Mouse (Mus musculus): ENCODE data around the gene Bsdc1. TPM values are rescaled to one million over a fixed set of nuclear protein-coding genes. Genes with fewer than 3 reads are reported as not detected.
A peak's percentile ranks its signal among the peaks of the same experiment; 100 is the strongest.
"Not testable (repeated sequence)": the region's sequence is repeated elsewhere in the genome, so short reads cannot be mapped to it uniquely, and the experiment has no call there.

Bsdc1 gene
- polyA plus RNA-seq, 1 experiment from 2014 or later = 35.4 TPM

DNA sequence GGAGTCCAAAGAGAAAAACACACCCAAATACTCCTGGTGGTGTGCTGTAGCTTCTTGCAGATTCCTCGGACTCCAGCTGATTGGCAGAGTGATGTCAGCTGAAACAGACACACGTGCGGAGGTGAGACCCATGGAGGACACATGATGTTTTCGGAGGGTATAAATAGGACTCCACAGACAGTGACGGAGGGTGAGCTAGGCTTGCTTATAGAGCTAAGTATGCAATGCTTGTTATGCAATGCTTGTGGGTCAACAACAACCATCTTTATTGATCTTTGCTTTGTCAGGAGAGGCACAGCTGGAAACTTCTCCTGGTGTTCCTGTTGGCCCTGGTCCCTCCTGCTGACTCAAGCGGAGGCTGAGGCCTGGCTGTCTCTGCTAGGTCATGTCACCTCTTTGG, 12.7 kb upstream of the Bsdc1 start:
- H3K36me3 ChIP-seq (ENCODE audit: control insufficient read depth, insufficient read depth, low read length) = no peaks in the 10 kb centered on the region
- H3K4me2 ChIP-seq (ENCODE audit: low read length) = no peak overlapping the region
- no peaks in the 10 kb centered on the region for H3K4me1 ChIP-seq (ENCODE audit: control insufficient read depth, insufficient read depth, low read length)
- no peak for DNase-seq (ENCODE audit: low spot score)
- H3K4me3 ChIP-seq (ENCODE audit: low read depth, low read length) = no peak overlapping the region
- H3K27ac ChIP-seq (ENCODE audit: low read depth, low read length) = no peak overlapping the region
- ATAC-seq = no peak
- no peaks in the 10 kb centered on the region for H3K9me3 ChIP-seq (replicated peaks; ENCODE audit: control insufficient read depth, low read length)
- 87% methylated on average over 6 of the region's 6 CpGs for WGBS
- H3K27me3 ChIP-seq (replicated peaks; ENCODE audit: control insufficient read depth, insufficient read depth, low read length) = no peaks in the 10 kb centered on the region
- no peak overlapping the region for H3K9ac ChIP-seq (ENCODE audit: low read length)

DNA sequence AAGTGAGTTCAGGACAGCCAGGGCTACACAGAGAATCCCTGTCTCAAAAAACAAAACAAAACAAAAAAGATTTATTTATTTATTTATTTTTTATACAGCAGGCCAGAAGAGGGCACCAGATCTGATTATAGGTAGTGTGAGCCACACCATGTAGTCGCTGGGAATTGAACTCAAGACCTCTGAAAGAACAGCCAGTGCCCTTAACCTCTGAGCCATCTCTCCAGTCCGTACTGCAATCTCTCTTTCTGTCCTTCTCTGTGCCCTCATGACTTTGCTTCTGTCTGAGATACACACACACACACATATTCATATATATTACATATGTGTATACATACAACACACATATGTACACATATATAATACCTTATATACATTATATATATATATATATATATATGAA, 10.5 kb upstream of the Bsdc1 start:
- DNase-seq (ENCODE audit: low spot score) (no peak), ATAC-seq (no peak)
- no peak overlapping the region for H3K4me2 ChIP-seq (ENCODE audit: low read length)
- H3K27me3 ChIP-seq (replicated peaks; ENCODE audit: control insufficient read depth, insufficient read depth, low read length) = no peaks in the 10 kb centered on the region
- no peaks in the 10 kb centered on the region for H3K4me1 ChIP-seq (ENCODE audit: control insufficient read depth, insufficient read depth, low read length)
- 76% methylated on average over 2 of the region's 2 CpGs for WGBS
- no peak overlapping the region for H3K4me3 ChIP-seq (ENCODE audit: low read depth, low read length)
- no peak overlapping the region for H3K27ac ChIP-seq (ENCODE audit: low read depth, low read length)
- H3K9me3 ChIP-seq (replicated peaks; ENCODE audit: control insufficient read depth, low read length) = no peaks in the 10 kb centered on the region
- no peaks in the 10 kb centered on the region for H3K36me3 ChIP-seq (ENCODE audit: control insufficient read depth, insufficient read depth, low read length)
- H3K9ac ChIP-seq (ENCODE audit: low read length) = no peak overlapping the region

DNA sequence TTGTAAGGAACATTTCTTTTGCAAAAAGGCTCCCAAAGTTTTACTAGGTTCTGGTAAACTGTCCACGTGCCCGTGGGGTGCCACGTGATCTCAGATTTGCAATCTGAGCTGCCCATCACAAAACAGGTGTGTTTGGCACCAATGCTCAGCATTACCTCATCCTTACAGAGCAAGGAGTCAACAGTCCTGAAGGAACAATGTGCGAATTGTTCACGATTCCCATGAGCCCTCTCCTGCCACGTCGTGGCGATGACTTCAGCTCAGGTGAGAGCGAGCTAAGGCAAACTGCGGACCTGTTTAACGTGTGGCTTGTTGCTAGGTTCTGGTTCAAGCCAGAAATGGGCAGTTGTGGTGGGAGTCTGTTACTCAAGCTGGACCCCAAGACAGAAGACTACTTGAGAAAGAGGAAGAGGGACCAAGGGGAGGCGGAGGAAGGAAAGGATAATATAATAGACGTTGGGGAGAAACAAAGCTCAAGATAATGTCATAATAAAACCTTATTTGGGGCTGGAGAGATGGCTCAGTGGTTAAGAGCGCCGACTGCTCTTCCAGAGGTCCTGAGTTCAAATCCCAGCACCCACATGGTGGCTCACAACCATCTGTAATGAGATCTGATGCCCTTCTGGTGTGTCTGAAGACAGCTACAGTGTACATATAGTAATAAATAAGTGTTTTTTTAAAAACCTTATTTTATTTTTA, 9.8 kb upstream of the Bsdc1 start:
- no peak overlapping the region for H3K9ac ChIP-seq (ENCODE audit: low read length)
- DNase-seq (ENCODE audit: low spot score) (no peak), ATAC-seq (no peak)
- WGBS = 83% methylated on average over 15 of the region's 15 CpGs
- H3K4me1 ChIP-seq (ENCODE audit: control insufficient read depth, insufficient read depth, low read length) = no peaks in the 10 kb centered on the region
- H3K4me2 ChIP-seq (ENCODE audit: low read length) = no peak overlapping the region
- no peak overlapping the region for H3K4me3 ChIP-seq (ENCODE audit: low read depth, low read length)
- H3K9me3 ChIP-seq (replicated peaks; ENCODE audit: control insufficient read depth, low read length) = no peaks in the 10 kb centered on the region
- H3K36me3 ChIP-seq (ENCODE audit: control insufficient read depth, insufficient read depth, low read length) = no peaks in the 10 kb centered on the region
- no peaks in the 10 kb centered on the region for H3K27me3 ChIP-seq (replicated peaks; ENCODE audit: control insufficient read depth, insufficient read depth, low read length)
- no peak overlapping the region for H3K27ac ChIP-seq (ENCODE audit: low read depth, low read length)

DNA sequence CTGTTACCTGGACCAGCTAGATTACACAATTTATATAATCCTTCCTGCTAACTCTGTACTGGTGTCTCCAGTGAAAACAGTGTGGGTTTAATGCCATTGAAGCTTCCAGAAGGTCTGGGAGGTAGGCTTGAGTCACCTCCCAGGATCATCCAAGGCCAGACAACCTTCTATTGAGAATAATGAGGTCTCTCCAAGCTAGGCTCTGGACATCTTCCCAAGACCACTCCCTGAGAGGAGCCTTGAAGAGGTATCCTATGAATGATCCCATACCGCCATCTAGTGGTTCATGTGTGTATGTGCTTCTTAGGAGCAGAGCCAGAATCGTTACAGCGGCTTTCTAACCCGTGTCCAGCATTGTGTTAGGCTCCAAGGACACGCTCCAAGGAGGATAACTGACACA, 6.1 kb upstream of the Bsdc1 start:
- H3K36me3 ChIP-seq (ENCODE audit: control insufficient read depth, insufficient read depth, low read length) = no peaks in the 10 kb centered on the region
- no peaks in the 10 kb centered on the region for H3K4me1 ChIP-seq (ENCODE audit: control insufficient read depth, insufficient read depth, low read length)
- no peak overlapping the region for H3K27ac ChIP-seq (ENCODE audit: low read depth, low read length)
- H3K4me3 ChIP-seq (ENCODE audit: low read depth, low read length) = no peak overlapping the region
- no peak overlapping the region for H3K9ac ChIP-seq (ENCODE audit: low read length)
- H3K4me2 ChIP-seq (ENCODE audit: low read length) = no peak overlapping the region
- H3K27me3 ChIP-seq (replicated peaks; ENCODE audit: control insufficient read depth, insufficient read depth, low read length) = no peaks in the 10 kb centered on the region
- DNase-seq (ENCODE audit: low spot score) (peak; percentile 95), ATAC-seq (peak; percentile 74)
- 1% methylated on average over 5 of the region's 5 CpGs for WGBS
- H3K9me3 ChIP-seq (replicated peaks; ENCODE audit: control insufficient read depth, low read length) = no peaks in the 10 kb centered on the region

DNA sequence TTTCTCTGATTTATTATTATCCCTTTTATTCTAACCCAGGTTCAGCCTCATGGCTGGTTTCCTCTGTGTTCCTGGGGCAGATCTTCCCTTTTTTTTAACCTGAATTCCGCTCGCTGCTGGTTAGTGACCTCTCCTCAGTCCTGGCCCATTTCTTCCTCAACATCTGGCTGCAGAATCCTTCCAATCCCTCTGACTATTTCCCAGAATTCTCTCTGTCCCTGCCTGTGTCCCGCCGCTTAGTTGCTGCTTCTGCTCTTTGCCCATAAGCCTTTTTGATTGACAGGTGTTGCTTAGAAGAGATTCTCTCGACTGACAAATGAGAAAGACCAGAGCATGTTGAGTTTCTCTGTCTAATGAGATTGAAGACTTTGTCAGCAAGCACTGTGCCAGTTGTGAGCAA, 5.3 kb upstream of the Bsdc1 start:
- no peak for DNase-seq (ENCODE audit: low spot score)

DNA sequence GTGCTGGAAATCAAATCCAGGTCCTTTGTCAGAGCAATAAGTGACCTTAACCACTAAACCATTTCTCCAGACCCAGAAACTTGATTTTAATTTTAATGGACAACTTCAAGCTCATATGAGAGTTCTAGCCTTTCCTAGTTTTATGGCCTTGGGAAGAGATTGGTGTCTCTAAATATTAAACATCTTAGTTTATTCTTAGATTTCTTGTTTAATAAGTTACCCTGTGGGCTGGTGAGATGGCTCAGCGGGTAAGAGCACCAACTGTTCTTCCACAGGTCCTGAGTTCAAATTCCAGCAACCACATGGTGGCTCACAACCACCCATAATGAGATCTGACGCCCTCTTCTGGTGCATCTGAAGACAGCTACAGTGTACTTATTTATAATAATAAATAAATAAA, 4.1 kb upstream of the Bsdc1 start:
- H3K27ac ChIP-seq (ENCODE audit: low read depth, low read length); ATAC-seq; H3K4me2 ChIP-seq (ENCODE audit: low read length); H3K36me3 ChIP-seq (ENCODE audit: control insufficient read depth, insufficient read depth, low read length); H3K4me3 ChIP-seq (ENCODE audit: low read depth, low read length); H3K27me3 ChIP-seq (replicated peaks; ENCODE audit: control insufficient read depth, insufficient read depth, low read length); H3K9ac ChIP-seq (ENCODE audit: low read length); H3K4me1 ChIP-seq (ENCODE audit: control insufficient read depth, insufficient read depth, low read length); H3K9me3 ChIP-seq (replicated peaks; ENCODE audit: control insufficient read depth, low read length); DNase-seq (ENCODE audit: low spot score): not testable (repeated sequence)
- WGBS = 68% methylated on average over 2 of the region's 2 CpGs

More for the DNA sequence above, 5.3 kb upstream of the Bsdc1 start:
- Histone ChIP-seq H3K4me2 (ENCODE audit: low read length) (no peak overlapping the region), H3K27ac (ENCODE audit: low read depth, low read length) (no peak overlapping the region), H3K9me3 (replicated peaks; ENCODE audit: control insufficient read depth, low read length) (no peaks in the 10 kb centered on the region), H3K4me1 (ENCODE audit: control insufficient read depth, insufficient read depth, low read length) (no peaks in the 10 kb centered on the region), H3K36me3 (ENCODE audit: control insufficient read depth, insufficient read depth, low read length) (no peaks in the 10 kb centered on the region), H3K4me3 (ENCODE audit: low read depth, low read length) (no peak overlapping the region), H3K27me3 (replicated peaks; ENCODE audit: control insufficient read depth, insufficient read depth, low read length) (no peaks in the 10 kb centered on the region), H3K9ac (ENCODE audit: low read length) (no peak overlapping the region)
- whole genome bisulfite sequencing = 54% methylated on average over 5 of the region's 5 CpGs
- no peak for ATAC-seq

DNA sequence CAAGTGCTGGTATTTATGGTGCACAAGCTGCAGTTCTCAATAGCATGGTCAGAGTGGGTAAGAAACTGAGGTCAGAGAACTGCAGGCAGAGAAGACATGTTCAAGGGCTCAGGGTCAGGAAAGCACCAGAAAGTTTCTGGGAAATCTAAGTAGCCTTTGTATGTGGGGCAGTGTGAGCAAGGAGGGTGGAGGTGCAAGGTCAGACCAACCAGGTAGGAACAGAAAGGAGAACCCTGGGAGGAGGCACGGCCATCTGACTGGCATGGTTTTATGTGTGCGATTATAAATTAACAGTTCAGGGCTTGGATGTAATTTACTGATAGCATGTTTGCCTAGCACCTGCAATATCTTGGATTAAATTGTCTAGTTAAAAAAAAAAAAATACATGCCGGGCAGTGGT, 1.7 kb upstream of the Bsdc1 start:
- Histone ChIP-seq H3K27me3 (replicated peaks; ENCODE audit: control insufficient read depth, insufficient read depth, low read length) (no peaks in the 10 kb centered on the region), H3K27ac (ENCODE audit: low read depth, low read length) (no peak overlapping the region), H3K4me3 (ENCODE audit: low read depth, low read length) (no peak overlapping the region), H3K36me3 (ENCODE audit: control insufficient read depth, insufficient read depth, low read length) (peaks cover 9% of the 10 kb centered on the region; the same call in 1 of the 2 replicates), H3K4me1 (ENCODE audit: control insufficient read depth, insufficient read depth, low read length) (peaks cover 7% of the 10 kb centered on the region), H3K4me2 (ENCODE audit: low read length) (no peak overlapping the region), H3K9me3 (replicated peaks; ENCODE audit: control insufficient read depth, low read length) (no peaks in the 10 kb centered on the region), H3K9ac (ENCODE audit: low read length) (no peak overlapping the region)
- DNase-seq (ENCODE audit: low spot score) = no peak
- 95% methylated on average over 3 of the region's 3 CpGs for WGBS
- ATAC-seq = no peak

DNA sequence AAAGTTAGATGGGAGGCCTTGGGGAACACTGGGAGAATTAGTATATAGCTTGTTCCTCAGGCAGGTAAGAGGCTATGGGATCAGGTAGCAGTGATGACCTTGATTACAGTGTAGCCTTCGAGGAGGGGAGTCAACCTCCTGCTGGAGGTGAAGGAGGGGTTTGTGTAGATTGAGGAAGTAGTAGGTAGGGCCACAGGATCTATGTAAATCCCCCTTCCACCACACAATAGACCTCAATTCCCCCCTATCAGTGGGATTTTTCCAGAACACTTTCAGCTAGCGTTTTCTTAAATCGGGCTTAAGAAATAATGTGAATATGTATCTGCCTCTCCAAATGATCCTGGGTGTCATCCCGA, 576 bp upstream of the Bsdc1 start:
- DNase-seq (ENCODE audit: low spot score) (no peak), ATAC-seq (peak; percentile 27)
- 0% methylated on average over 4 of the region's 4 CpGs for WGBS
- Histone ChIP-seq H3K9ac (ENCODE audit: low read length) (peak overlapping the region; percentile 59), H3K27ac (ENCODE audit: low read depth, low read length) (peak overlapping the region; percentile 81), H3K36me3 (ENCODE audit: control insufficient read depth, insufficient read depth, low read length) (peaks cover 17% of the 10 kb centered on the region), H3K4me1 (ENCODE audit: control insufficient read depth, insufficient read depth, low read length) (peaks cover 7% of the 10 kb centered on the region), H3K4me3 (ENCODE audit: low read depth, low read length) (peak overlapping the region; percentile 87), H3K4me2 (ENCODE audit: low read length) (peak overlapping the region; percentile 52), H3K27me3 (replicated peaks; ENCODE audit: control insufficient read depth, insufficient read depth, low read length) (no peaks in the 10 kb centered on the region), H3K9me3 (replicated peaks; ENCODE audit: control insufficient read depth, low read length) (no peaks in the 10 kb centered on the region)

DNA sequence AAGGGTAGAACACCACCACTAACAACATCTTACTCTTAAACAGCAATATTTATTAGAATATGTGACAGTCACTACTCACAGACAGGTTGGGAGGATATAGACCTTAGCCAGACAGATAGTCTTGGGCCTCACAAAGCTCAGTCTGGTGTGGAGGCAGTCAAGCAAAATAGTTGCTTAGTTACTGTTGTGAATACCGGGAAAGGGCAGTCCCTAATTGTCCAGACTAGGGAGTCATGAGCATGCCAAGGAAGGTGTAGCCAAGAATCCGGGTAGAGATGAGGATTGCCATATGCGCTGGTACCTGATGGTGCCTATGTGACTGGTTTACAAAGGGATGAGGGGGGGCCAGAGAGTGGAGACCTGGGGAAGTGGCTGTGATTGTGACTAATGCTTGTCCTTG, 737 bp downstream of the Bsdc1 start:
- H3K4me1 ChIP-seq (ENCODE audit: control insufficient read depth, insufficient read depth, low read length) = peaks cover 7% of the 10 kb centered on the region
- no peaks in the 10 kb centered on the region for H3K27me3 ChIP-seq (replicated peaks; ENCODE audit: control insufficient read depth, insufficient read depth, low read length)
- H3K9me3 ChIP-seq (replicated peaks; ENCODE audit: control insufficient read depth, low read length) = no peaks in the 10 kb centered on the region
- peak overlapping the region; percentile 87 for H3K4me3 ChIP-seq (ENCODE audit: low read depth, low read length)
- peak overlapping the region; percentile 81 for H3K9ac ChIP-seq (ENCODE audit: low read length)
- H3K27ac ChIP-seq (ENCODE audit: low read depth, low read length) = no peak overlapping the region
- ATAC-seq (no peak), DNase-seq (ENCODE audit: low spot score) (no peak)
- H3K4me2 ChIP-seq (ENCODE audit: low read length) = peak overlapping the region; percentile 86
- H3K36me3 ChIP-seq (ENCODE audit: control insufficient read depth, insufficient read depth, low read length) = peaks cover 30% of the 10 kb centered on the region
- 46% methylated on average over 3 of the region's 3 CpGs for WGBS

All from forebrain, embryonic 14.5 days (tissue).